Mouse (Mus musculus) liver, embryonic 15.5 days (tissue): ENCODE measurements around the gene Gm3893. TPM values are rescaled to one million over a fixed set of nuclear protein-coding genes. Genes with fewer than 3 reads are reported as not detected.
"Not testable (repeated sequence)": the region's sequence is repeated elsewhere in the genome, so short reads cannot be mapped to it uniquely, and the experiment has no call there.

Source experiments
- ATAC-seq: fragments of 200-750 bp; cut with Nextera tagmentation; 2 replicates; pipeline ENCODE4 v1.8.0; 2017; ENCODE audit warnings: moderate number of reproducible peaks, mild to moderate bottlenecking, moderate library complexity; ENCODE audit not compliant: insufficient read depth
- H3K27ac ChIP-seq: fragments of 300-500 bp; sonication (generic); replicated peaks from 2 replicates; pipeline ENCODE4 v1.5.1; 2015; ENCODE audit warnings: mild to moderate bottlenecking, inconsistent platforms
- H3K27me3 ChIP-seq: fragments of 300-500 bp; sonication (generic); 2 replicates; pipeline ENCODE4 v1.6.1; 2015; ENCODE audit warnings: mild to moderate bottlenecking, inconsistent platforms
- H3K36me3 ChIP-seq: fragments of 300-500 bp; sonication (generic); replicated peaks from 2 replicates; pipeline ENCODE4 v1.6.1; 2015; ENCODE audit warnings: moderate library complexity, mild to moderate bottlenecking, inconsistent platforms
- H3K4me1 ChIP-seq: fragments of 300-500 bp; sonication (generic); replicated peaks from 2 replicates; pipeline ENCODE4 v1.6.1; 2015; ENCODE audit warnings: inconsistent platforms
- H3K4me2 ChIP-seq: fragments of 300-500 bp; sonication (generic); 2 replicates; pipeline ENCODE4 v1.6.1; 2015; ENCODE audit warnings: moderate library complexity, mild to moderate bottlenecking, inconsistent platforms
- H3K4me3 ChIP-seq: fragments of 300-500 bp; sonication (generic); replicated peaks from 2 replicates; pipeline ENCODE4 v1.5.1; 2015; ENCODE audit warnings: mild to moderate bottlenecking, inconsistent platforms
- H3K9ac ChIP-seq: fragments of 300-500 bp; sonication (generic); 2 replicates; pipeline ENCODE4 v1.6.1; 2015; ENCODE audit warnings: moderate library complexity, mild to moderate bottlenecking, inconsistent platforms
- H3K9me3 ChIP-seq: fragments of 300-500 bp; sonication (generic); replicated peaks from 2 replicates; pipeline ENCODE4 v1.6.1; 2016; ENCODE audit warnings: inconsistent platforms
- WGBS: fragments of 180-500 bp; shearing (Covaris S2); methylation state at CpG from one replicate; pipeline ENCODE4 v1.1.7; 2015; ENCODE audit warnings: mixed read lengths; ENCODE audit not compliant: insufficient replicate concordance; 5-methylcytosine and 5-hydroxymethylcytosine counted together
- polyA plus RNA-seq: library from polyadenylated mRNA; unstranded; fragments of >200 nt; fragmentation: Nextera tagmentation; extraction: Ambion mirVana; gene quantifications from 2 replicates; pipeline ENCODE4 v1.2.1, GENCODE M21; 2015

Gene Gm3893
- polyA plus RNA-seq, result not detected in 2 replicates

GRCm38 (mm10) chr4:42090907-42091306 is at the start of gene Gm3893:
Gene Gm3893 (plus strand): TSS chr4:42091207.
- no CpG with 5 or more reads among the region's 2 CpGs for WGBS
- not testable (repeated sequence) for H3K4me1 ChIP-seq, ATAC-seq

GRCm38 (mm10) chr4:42114517-42114916 is 23.5 kb downstream of the Gm3893 start, which contains the start of gene Gm13304:
Gene Gm13304 (plus strand): TSS chr4:42114817.
- not testable (repeated sequence) for H3K9me3 ChIP-seq, H3K9ac ChIP-seq, H3K27me3 ChIP-seq, H3K4me1 ChIP-seq, H3K4me3 ChIP-seq, H3K4me2 ChIP-seq, ATAC-seq, H3K36me3 ChIP-seq, H3K27ac ChIP-seq
- no CpG with 5 or more reads among the region's 5 CpGs for WGBS

More at GRCm38 (mm10) chr4:42090907-42091306, at the start of gene Gm3893:
- not testable (repeated sequence) for H3K9me3 ChIP-seq, H3K27ac ChIP-seq, H3K4me2 ChIP-seq, H3K4me3 ChIP-seq, H3K36me3 ChIP-seq, H3K9ac ChIP-seq, H3K27me3 ChIP-seq

Other genes with a start within 250 kb of the Gm3893 start
- gene Gm21541, start 187.6 kb upstream of the Gm3893 start, polyA plus RNA-seq, result not detected in 2 replicates
- 0.21 and 0.37 TPM in 2 replicates for gene Gm20878, start 149.6 kb upstream of the Gm3893 start, polyA plus RNA-seq
- not detected in 2 replicates for gene Fam205a4, start 125.1 kb upstream of the Gm3893 start, polyA plus RNA-seq
- gene Gm21093, start 56.5 kb upstream of the Gm3893 start, polyA plus RNA-seq, result not detected in 2 replicates
- gene Gm13304, start 23.6 kb downstream of the Gm3893 start, polyA plus RNA-seq, result 0.37 and 0.46 TPM in 2 replicates
- gene Gm13306, start 62.2 kb downstream of the Gm3893 start, polyA plus RNA-seq, result not detected in 2 replicates
- not detected in 2 replicates for gene Gm13305, start 77.4 kb downstream of the Gm3893 start, polyA plus RNA-seq
- not detected in 2 replicates for gene Gm10600, start 149.4 kb downstream of the Gm3893 start, polyA plus RNA-seq
- not detected in 2 replicates for gene Ccl21b, start 164.6 kb downstream of the Gm3893 start, polyA plus RNA-seq
- not detected in 2 replicates for gene Gm21953, start 203.1 kb downstream of the Gm3893 start, polyA plus RNA-seq
- not detected in 2 replicates for gene Fam205a3, start 227.1 kb downstream of the Gm3893 start, polyA plus RNA-seq